Mouse (Mus musculus): ENCODE data around the gene Banf1.
"Not testable (repeated sequence)": the region's sequence is repeated elsewhere in the genome, so short reads cannot be mapped to it uniquely, and the experiment has no call there.

Banf1 gene

DNA sequence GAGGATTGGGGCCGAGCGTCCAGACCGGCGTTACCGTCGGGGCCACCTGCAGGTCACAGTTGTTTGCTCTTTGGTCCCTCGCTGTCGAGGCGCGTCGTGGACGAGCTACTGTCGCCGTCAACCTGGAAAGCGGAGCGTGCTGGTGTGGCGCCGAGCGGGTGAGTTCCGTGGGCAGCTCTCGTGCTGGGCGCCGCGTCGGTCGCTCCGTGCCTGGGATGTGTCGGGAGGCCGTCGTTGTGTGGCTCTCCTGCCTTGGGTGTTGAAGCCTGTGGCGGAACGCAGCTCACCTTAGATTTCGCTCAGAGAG is at the start of gene Banf1:
Banf1 (minus strand) TSS at position 116 of the 307 bp plus-strand sequence.
- no peak for DNase-seq

- no peak for DNase-seq
Measured at GRCm38 (mm10) chr19:5414534-5414957, 47.6 kb upstream of the Banf1 start.

- DNase-seq: no peak
Measured at GRCm38 (mm10) chr19:5413840-5414239, 46.9 kb upstream of the Banf1 start.

DNA sequence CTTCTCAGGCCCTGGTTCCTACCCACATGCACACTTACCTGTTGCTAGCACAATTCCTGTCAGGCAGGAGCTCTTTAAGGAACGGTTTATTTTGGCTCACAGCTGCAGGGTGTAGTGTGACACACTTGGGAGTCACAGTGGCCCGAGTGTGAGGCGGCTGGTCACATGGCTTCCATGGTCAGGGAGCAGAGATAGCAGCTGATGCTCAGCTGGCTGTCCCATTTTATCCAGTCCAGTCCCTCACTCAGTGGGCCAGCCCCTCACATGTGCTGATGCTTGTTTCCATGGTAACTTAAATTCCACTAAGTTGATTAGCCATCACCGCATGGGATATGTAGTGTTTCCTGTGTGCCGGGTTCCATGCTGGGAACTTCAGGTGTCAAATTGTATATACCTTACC is 45.0 kb upstream of the Banf1 start:
- no peak for DNase-seq

- no peak for DNase-seq
Measured at GRCm38 (mm10) chr19:5410641-5411040, 43.7 kb upstream of the Banf1 start.

DNA sequence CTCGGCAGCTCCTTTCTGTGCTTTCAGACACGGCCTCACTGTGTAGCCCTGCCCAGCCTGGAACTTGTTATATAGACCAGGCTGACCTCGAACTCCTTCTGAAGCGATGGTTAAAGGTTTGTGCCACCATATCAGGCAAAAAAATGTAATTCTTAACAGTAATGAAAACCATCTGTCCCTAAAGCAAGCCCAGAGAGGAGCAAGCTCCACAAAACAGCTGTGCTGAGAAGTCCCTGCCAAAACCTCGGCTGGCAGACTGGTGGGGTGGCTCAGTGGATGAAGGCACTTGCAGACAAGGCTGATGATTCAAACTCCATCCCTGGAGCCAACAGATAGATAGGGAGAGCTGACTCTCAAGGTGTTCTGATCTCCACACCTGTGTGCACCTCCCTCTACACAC is 42.1 kb upstream of the Banf1 start:
- no peak for DNase-seq

GRCm38 (mm10) chr19:5408057-5409001 is 41.4 kb upstream of the Banf1 start:
- DNase-seq: no peak

DNA sequence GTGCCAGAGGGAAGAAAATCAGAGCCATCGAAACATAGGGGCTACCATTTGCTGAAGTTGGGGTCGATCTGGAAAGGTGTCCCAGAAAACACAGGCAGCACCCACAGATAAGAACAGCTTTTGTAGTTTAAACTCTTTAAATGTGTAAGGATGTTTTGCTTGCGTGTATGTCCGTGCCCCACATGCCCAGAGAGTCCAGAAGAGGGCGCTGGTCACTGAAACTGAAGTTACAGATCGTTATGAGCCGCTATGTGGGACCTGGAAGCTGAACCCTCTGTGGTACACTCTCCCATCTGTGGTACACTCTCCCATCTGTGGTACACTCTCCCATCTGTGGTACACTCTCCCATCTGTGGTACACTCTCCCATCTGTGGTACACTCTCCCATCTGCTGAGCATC is 40.2 kb upstream of the Banf1 start:
- peak; percentile 79 for DNase-seq

DNA sequence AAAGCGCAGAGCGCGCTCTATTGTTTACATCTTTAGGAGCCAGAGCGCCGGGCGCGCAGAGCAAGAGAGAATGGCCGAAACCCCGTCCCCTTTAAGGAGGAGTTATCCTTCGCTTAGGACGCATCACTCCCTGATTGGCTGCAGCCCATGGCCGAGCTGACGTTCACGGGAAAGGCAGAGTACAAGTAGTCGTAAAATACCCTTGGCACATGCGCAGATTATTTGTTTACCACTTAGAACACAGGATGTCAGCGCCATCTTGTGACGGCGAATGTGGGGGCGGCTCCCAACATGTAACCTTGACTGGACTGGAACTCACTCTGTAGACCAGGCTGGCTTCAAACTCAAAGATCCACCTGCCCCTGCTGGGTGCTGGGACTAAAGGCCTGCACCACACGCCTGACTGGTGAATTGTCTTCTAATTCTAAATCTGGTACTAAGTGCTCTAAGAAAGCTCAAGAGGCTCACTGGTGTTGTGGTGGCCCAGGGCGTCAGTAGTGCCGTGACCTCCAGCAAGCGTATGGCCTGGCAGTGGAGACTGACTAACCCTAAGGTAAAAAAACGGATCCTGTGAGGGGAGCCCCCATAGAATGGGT is 39.7 kb upstream of the Banf1 start:
- DNase-seq: peak; percentile 56

DNA sequence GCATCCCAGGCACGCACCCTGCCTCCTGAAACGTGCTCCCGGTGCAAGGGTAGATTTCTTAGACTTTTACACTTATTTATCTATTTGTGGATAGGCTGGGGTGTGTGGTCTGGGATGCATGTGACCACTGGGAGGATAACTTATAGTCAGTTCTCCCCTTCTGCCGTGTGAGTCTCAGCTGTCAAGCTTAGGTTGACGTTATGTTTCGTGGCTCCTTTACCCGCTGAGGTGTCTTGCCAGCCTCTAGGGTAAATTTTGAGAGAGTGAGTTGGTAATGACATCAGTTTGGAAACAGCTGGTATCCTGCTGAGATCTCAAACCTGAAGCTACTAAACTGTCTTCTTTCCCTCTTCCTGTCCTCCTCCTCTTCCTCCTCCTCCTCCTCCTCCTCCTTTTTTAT is 39.0 kb upstream of the Banf1 start:
- peak; percentile 19 for DNase-seq

DNA sequence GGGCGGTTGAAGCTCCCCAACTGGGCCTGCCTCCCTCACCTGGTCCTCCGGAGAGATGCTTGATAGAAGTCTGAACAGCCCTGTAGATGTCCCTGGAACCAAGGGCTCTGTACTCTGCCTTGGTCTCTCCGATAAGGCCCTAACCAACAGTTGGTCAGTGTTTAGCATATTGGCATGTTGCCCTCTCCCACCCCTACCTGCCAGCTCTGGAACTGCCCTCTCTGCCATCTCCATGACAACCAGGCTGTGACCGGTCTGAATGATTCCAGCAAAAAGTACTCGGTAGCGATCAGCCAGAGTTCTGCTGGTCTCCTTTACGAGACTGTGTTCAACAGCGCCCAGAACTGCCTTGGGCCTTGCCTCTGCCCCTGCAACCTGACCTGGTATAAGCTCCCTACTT is 35.3 kb upstream of the Banf1 start, which contains the start of gene Tsga10ip:
Tsga10ip (minus strand) TSS at position 234 of the 400 bp plus-strand sequence.
- DNase-seq: no peak

DNA sequence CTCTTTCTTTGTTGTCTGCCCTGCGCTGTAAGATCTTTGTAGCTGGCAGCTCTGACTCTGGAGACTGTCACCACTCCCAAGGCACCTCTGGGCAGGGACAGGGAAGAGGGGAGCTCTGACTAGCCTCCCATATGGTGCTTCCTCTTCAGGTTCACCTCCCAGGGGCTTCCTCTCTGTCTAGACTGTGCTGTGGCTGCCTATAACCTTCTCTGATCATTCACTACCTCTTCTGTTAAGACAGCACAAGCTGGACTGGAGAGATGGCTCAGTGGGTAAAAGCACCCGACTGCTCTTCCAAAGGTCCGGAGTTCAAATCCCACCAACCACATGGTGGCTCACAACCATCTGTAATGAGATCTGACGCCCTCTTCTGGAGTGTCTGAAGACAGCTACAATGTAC is 34.1 kb upstream of the Banf1 start:
- DNase-seq: not testable (repeated sequence)

- DNase-seq: no peak
Measured at GRCm38 (mm10) chr19:5395371-5395770, 28.4 kb upstream of the Banf1 start.

DNA sequence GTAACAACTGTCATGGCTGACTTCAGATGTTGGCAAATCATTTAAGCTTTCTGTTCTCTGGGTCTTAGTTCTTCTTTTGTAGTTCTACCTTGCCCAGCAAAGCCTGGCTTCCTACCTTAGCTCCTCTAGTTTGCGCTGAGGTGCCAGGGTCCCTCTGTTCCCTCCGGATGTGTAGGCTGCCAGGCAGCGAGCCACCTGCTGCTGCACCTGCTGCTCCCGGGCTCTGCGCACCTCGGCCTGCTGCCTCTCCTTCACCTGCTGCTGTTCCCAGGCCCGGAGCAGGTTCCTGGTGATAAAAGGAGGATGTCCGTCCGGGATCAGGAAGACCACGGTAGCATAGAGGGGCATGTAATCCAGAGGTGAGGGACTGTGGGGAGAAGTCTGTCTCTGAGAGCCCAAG is 27.2 kb upstream of the Banf1 start:
- no peak for DNase-seq

DNA sequence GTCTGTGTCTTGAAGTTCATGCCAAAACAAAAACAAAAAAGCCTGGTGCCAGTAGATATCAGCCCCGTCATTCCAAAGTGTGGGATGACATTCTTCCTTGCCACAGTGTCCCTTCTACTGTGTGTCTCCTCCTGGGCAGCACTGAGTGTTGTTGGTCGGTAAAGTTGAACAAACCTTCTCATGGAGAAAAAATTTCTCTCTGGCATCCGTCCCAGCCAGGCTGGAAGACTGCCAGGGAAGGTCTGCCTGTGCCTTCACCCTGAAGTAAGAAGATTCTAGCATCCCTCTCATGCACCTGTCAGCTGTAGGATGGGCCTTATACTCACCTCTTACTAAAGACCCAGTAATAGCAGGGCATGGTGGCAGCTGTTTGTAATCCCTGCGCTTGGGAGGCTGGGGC is 25.9 kb upstream of the Banf1 start:
- DNase-seq: no peak

DNA sequence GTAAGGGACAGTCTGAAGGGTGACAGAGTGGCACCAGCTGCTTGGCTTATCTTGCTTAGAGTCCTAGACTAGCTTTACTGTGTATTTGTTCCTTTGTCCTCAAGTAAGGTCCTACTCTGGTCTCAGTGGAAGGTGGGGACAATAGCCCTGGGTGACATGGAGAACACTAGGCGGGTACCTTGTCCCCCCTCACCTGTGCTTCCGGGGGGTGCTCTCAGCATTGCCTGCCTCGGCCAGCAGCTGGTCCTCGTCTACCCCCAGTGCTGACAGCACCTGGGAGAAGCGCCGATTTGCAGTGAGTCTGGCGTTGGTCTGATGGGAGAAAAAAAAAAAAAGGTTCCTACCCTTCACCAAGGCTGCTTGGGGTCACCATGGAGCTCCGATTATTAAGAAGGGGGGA is 23.4 kb upstream of the Banf1 start:
- peak; percentile 58 for DNase-seq

DNA sequence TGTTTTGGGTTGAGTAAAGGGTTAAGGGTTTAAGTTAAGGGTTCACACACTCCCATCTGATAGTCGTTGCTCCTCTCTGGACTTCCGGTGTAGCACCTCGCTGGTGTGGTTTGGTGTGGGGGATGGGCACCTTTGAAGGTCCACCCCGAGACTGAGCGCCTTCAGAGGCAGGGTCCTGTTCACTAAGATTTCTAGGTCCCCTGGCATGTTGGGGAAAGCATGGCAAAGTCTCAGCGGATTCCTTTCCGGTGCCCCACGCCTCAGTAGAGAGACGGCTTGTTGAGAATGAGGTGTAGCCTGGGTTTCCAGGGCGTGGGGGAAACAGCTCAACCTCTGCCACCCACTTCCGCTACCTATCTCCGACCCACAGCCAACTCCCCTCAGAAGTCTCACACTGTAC is 22.7 kb upstream of the Banf1 start:
- DNase-seq: peak; percentile 85

GRCm38 (mm10) chr19:5388588-5389242 is 21.7 kb upstream of the Banf1 start, which contains the start of gene Sart1:
Gene Sart1, minus strand, starts transcription at chr19:5388703.
- DNase-seq: peak; percentile 95

DNA sequence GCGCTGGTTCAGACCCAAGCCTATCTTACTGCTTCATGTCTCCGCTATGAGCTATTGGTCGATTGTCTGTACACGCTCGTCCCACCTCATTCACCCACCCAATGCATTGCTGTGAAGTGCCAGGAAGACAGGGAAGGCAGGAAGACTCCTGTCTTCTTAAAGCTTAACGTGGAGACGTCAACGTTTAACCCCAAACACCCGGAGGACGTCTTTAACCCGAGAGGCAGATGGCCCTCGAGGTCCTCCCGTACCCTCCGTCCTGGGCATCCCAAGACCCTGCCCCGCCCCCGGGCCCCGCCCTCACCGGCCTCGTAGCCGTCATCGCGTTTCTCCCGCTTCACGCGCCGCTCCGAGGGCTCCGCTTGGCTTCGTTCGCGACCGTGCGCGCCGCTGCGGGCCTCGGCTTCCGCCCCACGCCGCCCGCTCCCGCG is 21.1 kb upstream of the Banf1 start:
- no peak for DNase-seq

DNA sequence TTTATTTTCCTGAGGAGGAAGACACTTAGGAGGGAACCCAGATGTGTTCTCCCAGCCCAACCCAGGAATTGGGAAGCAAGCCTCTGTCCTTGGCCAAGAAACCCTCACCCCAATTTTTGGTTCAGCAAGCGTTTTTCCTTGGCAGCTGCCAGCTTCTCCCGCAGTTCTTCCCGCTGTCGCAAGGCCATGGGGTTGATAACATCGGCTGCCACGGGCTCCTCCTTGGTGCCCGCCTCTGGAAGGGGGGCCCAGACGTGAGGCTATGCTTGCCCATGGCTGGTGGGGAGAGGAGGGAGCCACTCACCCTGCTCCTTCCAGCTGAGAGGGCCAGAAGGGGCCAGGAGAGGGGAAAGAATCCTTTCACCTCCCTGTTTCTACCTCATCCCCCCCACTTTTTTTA is 17.7 kb upstream of the Banf1 start:
- no peak for DNase-seq

DNA sequence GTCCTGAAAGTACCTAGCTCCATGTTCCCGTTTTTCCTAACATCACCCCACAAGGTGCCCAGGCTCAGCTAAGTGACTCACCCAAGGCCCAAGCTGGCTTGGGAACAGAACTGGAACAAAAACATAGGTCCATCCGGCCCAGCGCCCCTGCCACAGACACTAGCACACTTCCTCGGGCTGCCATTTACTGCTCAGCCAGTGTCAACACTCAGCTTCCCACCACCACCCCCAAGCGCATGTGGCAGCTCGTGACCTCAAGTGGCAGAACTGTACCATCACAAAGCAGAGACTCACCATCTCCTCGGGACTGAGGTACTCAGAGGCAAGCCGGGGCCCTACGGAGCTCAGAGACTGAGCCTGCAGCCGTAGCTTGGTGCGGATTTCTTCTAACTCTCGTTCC is 16.4 kb upstream of the Banf1 start:
- DNase-seq: no peak

- no peak for DNase-seq
Measured at GRCm38 (mm10) chr19:5377446-5377845, 10.5 kb upstream of the Banf1 start.

DNA sequence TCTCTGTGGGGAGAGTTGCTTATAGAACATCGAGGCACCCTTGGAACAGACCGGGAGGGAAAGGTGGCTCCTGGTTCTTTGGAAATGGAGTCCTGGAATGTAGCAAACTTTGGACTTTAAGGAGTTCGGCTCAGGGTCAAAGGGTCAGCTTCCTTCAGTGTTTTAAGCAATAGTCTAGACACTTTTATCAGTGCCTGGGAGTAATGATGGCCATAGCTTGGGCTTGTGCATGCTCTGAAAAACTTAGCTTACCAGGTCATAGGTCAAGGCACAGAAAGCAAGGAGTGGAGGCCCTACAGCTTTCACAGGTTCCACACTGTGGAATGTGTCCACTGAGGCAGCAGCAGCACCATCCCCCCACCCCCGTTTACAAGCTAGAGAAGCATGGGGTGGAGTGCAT is 7.8 kb upstream of the Banf1 start:
- no peak for DNase-seq

- DNase-seq: no peak
Measured at GRCm38 (mm10) chr19:5374177-5374576, 7.2 kb upstream of the Banf1 start.

All from thymus, postnatal 14 days (tissue).